15 mouse cellular contexts compared by ENCODE assay signal in genomic region chr5:118292476-118292875, GRCm38 (mm10).
"Had no signal": no experiment of that assay in that cellular context is flagged by ENCODE, and none has a peak within 500 bp of the region (broad histone marks: within the 10 kb centered on the region; RNA-seq: fewer than 3 reads in every experiment).

No protein-coding gene starts in this region.

- H3K9me3 ChIP-seq: liver, embryonic 15.5 days; midbrain, embryonic 13.5 days had no signal

- H3K9ac ChIP-seq: liver, embryonic 15.5 days; midbrain, embryonic 13.5 days had no signal

- H3K4me3 ChIP-seq: liver, embryonic 15.5 days; midbrain, embryonic 13.5 days had no signal

- ATAC-seq: lung, postnatal 0 days; midbrain, embryonic 13.5 days had no signal

- H3K27ac ChIP-seq: liver, embryonic 15.5 days; midbrain, embryonic 13.5 days had no signal

- H3K36me3 ChIP-seq: liver, embryonic 15.5 days; midbrain, embryonic 13.5 days had no signal

- H3K27me3 ChIP-seq: liver, embryonic 15.5 days; midbrain, embryonic 13.5 days had no signal

- DNase-seq: kidney, adult 8-10 months; kidney, postnatal 25 days; layer of hippocampus, adult 9-11 months; layer of hippocampus, postnatal 36 days; left cerebral cortex, postnatal 4 days; lung, adult 2 months; lung, postnatal 36 days; right cerebral cortex, postnatal 4 days; spleen, adult 18-20 months; thymus, adult 18-20 months; thymus, postnatal 25 days had no signal

- H3K4me2 ChIP-seq: liver, embryonic 11.5 days; liver, embryonic 15.5 days; midbrain, embryonic 13.5 days had no signal
